Mouse (Mus musculus) erythroblast, embryonic 14.5 days (primary cell): Measurements from ENCODE around the gene Adamts13. TPM values are rescaled to one million over a fixed set of nuclear protein-coding genes. Genes with fewer than 3 reads are reported as not detected.

ENCODE experiments used
- H3K27me3 ChIP-seq: 2 replicates; pipeline ENCODE4 v1.6.1; 2012; ENCODE audit warnings: inconsistent platforms; ENCODE audit not compliant: control insufficient read depth
- H3K36me3 ChIP-seq: 2 replicates; pipeline ENCODE4 v1.6.1; 2012; ENCODE audit warnings: mild to moderate bottlenecking, inconsistent platforms; ENCODE audit not compliant: control insufficient read depth
- H3K4me1 ChIP-seq: 2 replicates; pipeline ENCODE4 v1.6.1; 2012; ENCODE audit warnings: inconsistent platforms; ENCODE audit not compliant: control insufficient read depth
- H3K4me3 ChIP-seq: replicated peaks from 2 replicates; pipeline ENCODE3; 2012; ENCODE audit warnings: moderate library complexity, mild to moderate bottlenecking, inconsistent platforms
- H3K9me3 ChIP-seq: 2 replicates; pipeline ENCODE4 v1.6.1; 2012; ENCODE audit warnings: low read length, inconsistent platforms, mixed read lengths; ENCODE audit not compliant: control insufficient read depth
- GATA1 ChIP-seq: IDR thresholded peaks from 2 replicates; pipeline ENCODE4 v1.6.1; 2012; ENCODE audit warnings: low read length, inconsistent platforms, mixed read lengths
- TAL1 ChIP-seq: IDR thresholded peaks from 3 replicates; pipeline ENCODE4 v1.6.1; 2012; ENCODE audit warnings: low read length, inconsistent platforms, mixed read lengths
- polyA plus RNA-seq: library from polyadenylated mRNA; stranded (reverse); fragments of >175 nt; gene quantifications from 2 replicates; pipeline ENCODE4 v1.2.3, GENCODE M21; 2012

The Adamts13 gene
- polyA plus RNA-seq, 1 experiment = not detected

DNA sequence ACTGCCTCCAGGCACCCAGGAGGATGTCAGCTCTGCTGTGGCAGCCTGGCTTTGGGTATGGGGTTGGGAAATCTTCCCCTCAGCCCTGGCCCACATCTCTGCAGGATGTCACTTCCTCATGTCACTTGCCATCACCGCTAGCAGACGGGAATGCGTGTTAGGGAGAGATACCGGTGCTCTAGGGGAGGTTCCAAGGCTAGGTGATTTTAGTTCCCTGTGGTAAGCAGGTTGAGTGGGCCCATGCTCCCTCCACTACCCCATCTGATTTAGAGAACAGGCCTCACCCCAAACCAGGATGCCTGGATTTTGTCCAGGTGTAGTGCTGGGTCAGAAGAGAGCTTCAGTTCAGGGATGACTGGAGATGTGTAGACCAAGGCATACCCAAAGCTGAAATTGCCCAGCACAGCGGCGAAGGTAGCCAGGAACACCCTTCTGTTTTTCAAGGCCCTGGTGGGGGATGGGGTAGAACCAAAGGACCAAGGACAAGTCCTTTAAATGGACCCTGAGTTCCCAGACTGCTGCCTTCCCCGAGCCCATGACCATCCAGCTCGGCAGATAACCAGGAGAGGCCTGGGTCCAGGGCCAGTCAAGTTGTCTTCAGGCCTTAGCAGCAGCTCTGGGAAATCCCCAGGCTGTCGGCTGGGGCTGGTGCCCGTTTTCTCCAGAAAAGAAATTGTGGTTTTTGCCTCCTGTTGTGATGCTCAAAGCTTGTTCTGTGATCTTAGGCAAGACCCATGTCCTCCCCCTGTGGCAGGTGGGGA is 53.8 kb downstream of the Adamts13 start:
- Histone ChIP-seq H3K4me3 (no peak overlapping the region), H3K36me3 (no peaks in the 10 kb centered on the region), H3K4me1 (peaks cover 10% of the 10 kb centered on the region), H3K27me3 (peaks cover 36% of the 10 kb centered on the region), H3K9me3 (no peaks in the 10 kb centered on the region)
- TF ChIP-seq GATA1 (no peak), TAL1 (no peak)

- Histone ChIP-seq H3K9me3 (no peaks in the 10 kb centered on the region), H3K27me3 (peaks cover 36% of the 10 kb centered on the region), H3K36me3 (no peaks in the 10 kb centered on the region), H3K4me3 (no peak within 1 kb of the TSS), H3K4me1 (peaks cover 10% of the 10 kb centered on the region)
- TF ChIP-seq TAL1 = no peak
- no peak for TF ChIP-seq GATA1
Observed at GRCm38 (mm10) chr2:27027618-27028436, 54.6 kb downstream of the Adamts13 start, which contains the start of gene Slc2a6. Gene Slc2a6 (minus strand): TSS chr2:27027998.

GRCm38 (mm10) chr2:27028437-27029015 is 55.3 kb downstream of the Adamts13 start:
- no peak for TF ChIP-seq TAL1
- no peak for TF ChIP-seq GATA1

GRCm38 (mm10) chr2:27032361-27032760 is 59.1 kb downstream of the Adamts13 start:
- no peaks in the 10 kb centered on the region for H3K9me3 ChIP-seq
- no peaks in the 10 kb centered on the region for H3K36me3 ChIP-seq
- peaks cover 26% of the 10 kb centered on the region for H3K27me3 ChIP-seq
- H3K4me1 ChIP-seq = peaks cover 11% of the 10 kb centered on the region
- no peak overlapping the region for H3K4me3 ChIP-seq
- TF ChIP-seq TAL1 (no peak), GATA1 (no peak)

More at GRCm38 (mm10) chr2:27028437-27029015, 55.3 kb downstream of the Adamts13 start:
- Histone ChIP-seq H3K4me3 (no peak overlapping the region), H3K27me3 (peaks cover 36% of the 10 kb centered on the region), H3K4me1 (peaks cover 10% of the 10 kb centered on the region), H3K9me3 (no peaks in the 10 kb centered on the region), H3K36me3 (no peaks in the 10 kb centered on the region)

DNA sequence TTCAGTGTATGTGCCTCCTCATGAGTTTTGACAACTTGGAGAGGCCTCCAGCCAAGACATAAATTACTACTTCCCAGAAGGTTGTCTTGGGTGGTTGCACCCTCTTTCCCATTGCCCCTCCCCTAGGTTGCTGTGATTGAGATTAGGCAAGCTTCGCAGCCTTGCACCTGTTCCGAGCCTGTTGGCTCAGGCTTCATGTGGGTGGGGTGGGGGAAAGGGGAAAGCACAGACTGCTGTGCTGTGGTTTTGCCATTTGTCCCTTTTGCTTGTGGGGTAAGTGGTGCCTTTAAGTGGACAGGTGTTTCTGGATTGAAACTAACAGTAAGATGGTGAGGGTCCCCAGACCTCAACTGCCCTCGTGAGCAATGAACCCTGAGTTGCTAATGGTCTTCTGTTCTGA is 62.8 kb downstream of the Adamts13 start:
- H3K27me3 ChIP-seq = no peaks in the 10 kb centered on the region

DNA sequence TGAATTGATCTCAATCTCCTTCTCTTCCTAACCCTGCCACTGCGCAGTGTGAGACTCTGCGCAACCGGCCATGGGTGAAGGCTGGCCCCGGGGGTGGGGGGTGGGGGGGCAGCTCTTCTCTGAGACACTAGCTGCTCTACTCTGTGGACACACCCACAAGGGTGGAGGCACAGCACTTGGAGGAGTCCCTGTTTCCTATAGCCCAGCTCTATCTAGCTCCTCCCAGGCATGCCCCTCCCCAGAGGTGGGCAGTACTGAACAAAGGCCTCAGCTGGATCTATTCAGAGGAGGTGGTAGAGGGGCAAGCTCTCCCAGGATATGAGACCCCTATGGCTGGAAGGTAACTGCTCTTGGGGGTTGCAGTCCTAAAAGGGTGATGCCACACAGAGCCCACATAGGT is 63.8 kb downstream of the Adamts13 start:
- Histone ChIP-seq H3K27me3 (no peaks in the 10 kb centered on the region), H3K4me3 (no peak overlapping the region)
- no peak for TF ChIP-seq TAL1
- no peak for TF ChIP-seq GATA1

More for the DNA sequence above, 62.8 kb downstream of the Adamts13 start:
- Histone ChIP-seq H3K4me1 (peaks cover 2% of the 10 kb centered on the region), H3K4me3 (no peak overlapping the region), H3K9me3 (no peaks in the 10 kb centered on the region), H3K36me3 (no peaks in the 10 kb centered on the region)
- TF ChIP-seq GATA1 (no peak), TAL1 (no peak)

DNA sequence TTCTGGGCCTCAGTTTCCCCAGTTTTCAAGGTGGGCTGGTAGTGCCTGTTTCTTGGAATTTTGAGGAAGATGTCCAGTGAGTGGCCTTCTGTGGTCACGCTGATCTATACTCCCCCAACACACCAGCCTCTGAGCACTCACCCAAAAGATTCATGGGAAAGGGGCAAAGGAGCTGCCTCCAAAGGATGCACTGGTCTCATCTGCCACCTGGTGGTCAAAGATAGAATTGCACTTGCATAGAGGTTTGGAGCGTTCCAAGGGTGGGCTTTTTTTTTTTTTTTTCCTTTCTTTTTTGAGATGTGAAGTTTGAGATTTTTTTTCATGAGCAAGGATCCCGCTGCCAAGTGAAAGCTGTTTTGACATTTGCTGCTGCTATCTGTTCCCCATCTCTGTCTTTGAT is 65.4 kb downstream of the Adamts13 start:
- Histone ChIP-seq H3K4me3 (no peak overlapping the region), H3K36me3 (no peaks in the 10 kb centered on the region), H3K9me3 (no peaks in the 10 kb centered on the region), H3K4me1 (peaks cover 2% of the 10 kb centered on the region), H3K27me3 (no peaks in the 10 kb centered on the region)
- TF ChIP-seq GATA1 (no peak), TAL1 (no peak)

More for the DNA sequence above, 63.8 kb downstream of the Adamts13 start:
- peaks cover 2% of the 10 kb centered on the region for H3K4me1 ChIP-seq
- H3K9me3 ChIP-seq = no peaks in the 10 kb centered on the region
- no peaks in the 10 kb centered on the region for H3K36me3 ChIP-seq

DNA sequence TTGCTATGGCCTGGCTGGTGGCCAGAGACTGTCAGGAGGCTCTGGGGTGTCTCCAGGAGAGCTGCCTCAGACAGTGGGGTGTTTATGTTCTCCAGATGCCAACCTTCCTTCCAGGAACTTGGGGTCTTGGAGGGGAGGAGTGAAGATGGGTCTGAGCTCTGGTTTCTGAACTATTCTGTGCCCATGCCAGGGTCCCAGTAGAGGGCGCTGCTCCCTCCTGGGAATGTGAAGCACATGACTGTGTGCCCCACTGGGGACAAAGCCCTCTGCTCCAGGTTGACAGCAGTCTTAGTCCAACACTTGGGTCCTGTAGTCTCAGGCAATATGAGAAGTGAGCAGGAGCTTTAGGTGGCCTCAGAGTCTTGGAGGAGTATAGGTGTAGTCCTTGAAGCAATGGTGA is 66.1 kb downstream of the Adamts13 start:
- no peak overlapping the region for H3K4me3 ChIP-seq
- no peaks in the 10 kb centered on the region for H3K9me3 ChIP-seq
- H3K27me3 ChIP-seq = no peaks in the 10 kb centered on the region
- no peaks in the 10 kb centered on the region for H3K36me3 ChIP-seq
- TF ChIP-seq TAL1 = no peak
- no peak for TF ChIP-seq GATA1
- H3K4me1 ChIP-seq = peaks cover 2% of the 10 kb centered on the region

DNA sequence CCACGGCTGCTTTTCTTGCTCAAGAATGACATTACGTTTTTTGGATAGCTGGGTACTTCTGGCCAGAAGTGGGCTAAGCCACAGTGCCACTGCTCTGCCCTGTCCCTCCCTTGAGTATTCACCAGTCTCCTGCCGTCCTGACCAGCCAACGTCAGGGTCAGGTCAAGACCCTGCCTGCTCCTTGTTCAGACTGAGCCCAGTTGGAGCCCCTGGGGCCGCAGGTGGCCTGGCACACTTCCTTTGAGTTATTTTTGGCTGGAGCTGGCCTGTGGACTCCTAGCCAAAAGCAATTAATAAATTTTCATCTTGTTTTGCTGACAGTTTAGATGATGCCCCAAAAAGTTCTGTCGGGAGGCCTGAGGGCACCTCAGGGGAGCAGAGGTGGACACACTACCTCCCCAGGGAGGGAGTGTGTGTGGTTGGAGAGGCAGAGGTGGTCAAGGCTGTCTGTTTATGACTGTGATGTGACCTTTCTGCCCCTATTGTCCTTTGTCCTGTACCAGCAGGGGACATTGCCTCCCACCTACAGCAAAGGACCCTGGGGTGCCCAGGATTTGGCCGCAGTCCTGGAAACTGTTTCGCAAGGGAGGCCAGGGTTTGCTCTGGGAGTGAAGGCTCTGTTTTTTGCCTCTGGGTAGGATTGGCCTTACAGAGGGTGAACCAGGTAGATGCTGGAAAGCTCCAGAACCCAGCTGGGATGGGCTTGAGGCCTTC is 69.1 kb downstream of the Adamts13 start:
- no peak for TF ChIP-seq GATA1
- TF ChIP-seq TAL1 = no peak
- H3K27me3 ChIP-seq = no peaks in the 10 kb centered on the region
- no peaks in the 10 kb centered on the region for H3K4me1 ChIP-seq
- H3K36me3 ChIP-seq = no peaks in the 10 kb centered on the region
- no peaks in the 10 kb centered on the region for H3K9me3 ChIP-seq
- no peak overlapping the region for H3K4me3 ChIP-seq
